Mouse (Mus musculus): ENCODE data around the gene Avpi1. TPM values are rescaled to one million over a fixed set of nuclear protein-coding genes. Genes with fewer than 3 reads are reported as not detected.

Gene Avpi1
- polyA plus RNA-seq, 1 experiment, result 8.4 TPM

DNA sequence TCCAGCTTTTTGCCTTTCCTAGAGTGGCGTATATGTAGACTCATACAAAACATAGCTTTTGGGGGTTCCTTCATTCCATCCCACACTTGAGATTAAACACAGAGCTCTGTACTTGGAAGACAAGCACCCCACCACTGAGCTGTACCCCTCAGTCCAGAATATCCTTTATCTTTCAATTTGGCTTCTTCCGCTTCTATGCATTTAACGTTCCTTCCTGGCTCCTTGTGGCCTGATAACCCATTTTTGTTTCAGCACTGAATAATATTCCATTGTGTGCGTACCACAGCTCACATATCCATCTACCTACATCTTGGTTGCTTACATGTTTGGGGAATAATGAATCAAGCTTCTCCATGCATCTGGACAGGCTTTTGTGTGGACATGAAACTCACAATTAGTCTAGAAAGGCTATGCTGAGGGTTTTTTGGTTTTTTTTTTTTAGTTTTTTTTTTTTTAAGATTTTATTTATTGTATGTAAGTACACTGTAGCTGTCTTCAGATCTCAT, 8.4 kb upstream of the Avpi1 start:
- no peaks in the 10 kb centered on the region for H3K27me3 ChIP-seq (ENCODE audit: control insufficient read depth, insufficient read depth, low read length)
- no peaks in the 10 kb centered on the region for H3K4me1 ChIP-seq (ENCODE audit: control insufficient read depth, insufficient read depth, low read length)
- no peak overlapping the region for H3K4me3 ChIP-seq (ENCODE audit: control insufficient read depth, low read depth, low read length)
- no peak for TF ChIP-seq POLR2A (IDR thresholded peaks at IDR 0.05; ENCODE audit: control insufficient read depth, low read depth, low read length)
- TF ChIP-seq CTCF (IDR thresholded peaks at IDR 0.05; ENCODE audit: control insufficient read depth, insufficient read depth, insufficient replicate concordance, low read depth, low read length), result no peak
- H3K27ac ChIP-seq (ENCODE audit: control insufficient read depth, insufficient read depth, low read depth, low read length), result no peak overlapping the region
- H3K36me3 ChIP-seq (ENCODE audit: control insufficient read depth, insufficient read depth, low read length), result no peaks in the 10 kb centered on the region

DNA sequence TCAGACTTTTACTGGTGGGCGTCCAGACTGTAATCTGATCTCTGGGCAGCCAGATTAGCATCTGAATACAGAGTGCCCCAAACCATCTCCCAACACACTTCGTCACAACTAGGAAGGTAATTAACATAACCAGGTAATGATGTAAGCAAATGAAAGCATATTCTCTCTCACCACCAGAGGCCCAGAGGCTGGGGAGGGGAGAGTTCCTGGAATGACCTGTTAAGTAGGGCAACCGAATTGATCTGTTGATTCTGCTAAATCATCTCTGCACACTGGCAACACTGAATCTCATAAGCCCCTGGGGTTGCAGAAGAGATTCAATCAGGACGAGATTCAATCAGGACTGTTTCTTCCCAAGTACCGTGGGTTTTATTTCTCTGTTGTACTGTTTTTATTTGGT, 7.3 kb upstream of the Avpi1 start:
- no peaks in the 10 kb centered on the region for H3K36me3 ChIP-seq (ENCODE audit: control insufficient read depth, insufficient read depth, low read length)
- no peak for TF ChIP-seq POLR2A (IDR thresholded peaks at IDR 0.05; ENCODE audit: control insufficient read depth, low read depth, low read length)
- TF ChIP-seq CTCF (IDR thresholded peaks at IDR 0.05; ENCODE audit: control insufficient read depth, insufficient read depth, insufficient replicate concordance, low read depth, low read length), result no peak
- H3K27me3 ChIP-seq (ENCODE audit: control insufficient read depth, insufficient read depth, low read length), result no peaks in the 10 kb centered on the region
- H3K4me3 ChIP-seq (ENCODE audit: control insufficient read depth, low read depth, low read length), result no peak overlapping the region
- H3K4me1 ChIP-seq (ENCODE audit: control insufficient read depth, insufficient read depth, low read length), result no peaks in the 10 kb centered on the region
- H3K27ac ChIP-seq (ENCODE audit: control insufficient read depth, insufficient read depth, low read depth, low read length), result no peak overlapping the region

DNA sequence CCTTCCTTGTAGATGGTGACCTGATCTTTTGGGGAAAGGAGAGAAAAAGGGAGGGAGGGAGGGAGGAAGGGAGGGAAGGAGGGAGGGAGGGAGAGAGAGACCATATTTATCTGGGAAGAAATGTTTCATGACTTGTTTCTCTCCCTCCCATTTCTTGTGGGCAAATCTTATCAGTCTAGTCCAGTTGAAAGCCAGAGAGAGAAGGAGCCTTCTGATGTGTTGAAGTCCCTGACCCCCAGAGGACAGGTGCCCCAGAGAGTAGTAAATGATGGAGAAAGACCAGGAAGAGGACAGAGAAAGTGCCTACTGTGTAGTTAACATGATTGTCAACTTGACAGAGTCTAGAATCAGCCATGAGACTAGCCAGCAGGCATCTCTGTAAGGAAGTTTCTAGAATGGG, 6.2 kb upstream of the Avpi1 start:
- TF ChIP-seq POLR2A (IDR thresholded peaks at IDR 0.05; ENCODE audit: control insufficient read depth, low read depth, low read length), result no peak
- TF ChIP-seq CTCF (IDR thresholded peaks at IDR 0.05; ENCODE audit: control insufficient read depth, insufficient read depth, insufficient replicate concordance, low read depth, low read length), result no peak
- H3K27ac ChIP-seq (ENCODE audit: control insufficient read depth, insufficient read depth, low read depth, low read length), result no peak overlapping the region
- no peaks in the 10 kb centered on the region for H3K27me3 ChIP-seq (ENCODE audit: control insufficient read depth, insufficient read depth, low read length)
- H3K4me3 ChIP-seq (ENCODE audit: control insufficient read depth, low read depth, low read length), result no peak overlapping the region
- no peaks in the 10 kb centered on the region for H3K36me3 ChIP-seq (ENCODE audit: control insufficient read depth, insufficient read depth, low read length)
- H3K4me1 ChIP-seq (ENCODE audit: control insufficient read depth, insufficient read depth, low read length), result no peaks in the 10 kb centered on the region

DNA sequence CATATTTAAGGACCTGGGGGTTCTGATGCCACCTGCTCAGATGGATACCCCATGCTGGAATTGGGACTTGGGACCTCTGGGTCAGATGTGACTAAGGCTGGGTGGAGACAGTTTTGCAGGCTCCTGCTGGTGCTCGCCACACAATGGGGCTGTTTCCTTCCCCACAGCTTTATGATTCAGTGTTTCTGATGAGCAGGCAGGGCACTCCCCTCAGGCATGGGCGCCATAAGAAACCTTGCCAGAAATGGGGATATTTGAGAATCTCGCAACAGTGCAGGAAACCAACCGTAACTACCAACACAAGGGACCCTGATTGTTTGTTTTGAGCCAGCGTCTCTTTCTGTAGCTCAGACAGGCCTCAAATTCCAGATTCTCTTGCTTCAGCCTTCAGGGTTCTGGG, 2.2 kb upstream of the Avpi1 start:
- H3K27ac ChIP-seq (ENCODE audit: control insufficient read depth, insufficient read depth, low read depth, low read length), result no peak overlapping the region
- H3K4me1 ChIP-seq (ENCODE audit: control insufficient read depth, insufficient read depth, low read length), result peaks cover 10% of the 10 kb centered on the region
- H3K36me3 ChIP-seq (ENCODE audit: control insufficient read depth, insufficient read depth, low read length), result no peaks in the 10 kb centered on the region
- no peak overlapping the region for H3K4me3 ChIP-seq (ENCODE audit: control insufficient read depth, low read depth, low read length)
- TF ChIP-seq CTCF (IDR thresholded peaks at IDR 0.05; ENCODE audit: control insufficient read depth, insufficient read depth, insufficient replicate concordance, low read depth, low read length) (no peak), POLR2A (IDR thresholded peaks at IDR 0.05; ENCODE audit: control insufficient read depth, low read depth, low read length) (no peak)
- no peaks in the 10 kb centered on the region for H3K27me3 ChIP-seq (ENCODE audit: control insufficient read depth, insufficient read depth, low read length)

DNA sequence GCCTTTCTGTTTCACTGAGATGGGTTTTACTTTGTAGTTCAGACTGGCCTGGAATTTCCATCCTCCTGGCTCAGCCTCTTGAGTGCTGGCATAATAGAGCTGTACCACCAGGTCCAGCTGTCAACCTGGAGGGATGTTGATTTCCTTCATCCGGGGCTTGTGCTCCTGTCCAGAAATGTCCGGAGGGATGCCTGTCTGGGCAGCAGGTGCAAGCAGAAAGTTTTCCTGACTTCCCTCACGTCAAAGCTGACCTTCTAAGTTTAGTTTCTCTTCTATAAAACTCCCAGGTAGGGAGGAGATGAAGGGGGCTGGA, 1.4 kb upstream of the Avpi1 start:
- Histone ChIP-seq H3K27ac (ENCODE audit: control insufficient read depth, insufficient read depth, low read depth, low read length) (no peak overlapping the region), H3K4me3 (ENCODE audit: control insufficient read depth, low read depth, low read length) (no peak overlapping the region)
- TF ChIP-seq POLR2A (IDR thresholded peaks at IDR 0.05; ENCODE audit: control insufficient read depth, low read depth, low read length), result no peak
- no peak for TF ChIP-seq CTCF (IDR thresholded peaks at IDR 0.05; ENCODE audit: control insufficient read depth, insufficient read depth, insufficient replicate concordance, low read depth, low read length)

DNA sequence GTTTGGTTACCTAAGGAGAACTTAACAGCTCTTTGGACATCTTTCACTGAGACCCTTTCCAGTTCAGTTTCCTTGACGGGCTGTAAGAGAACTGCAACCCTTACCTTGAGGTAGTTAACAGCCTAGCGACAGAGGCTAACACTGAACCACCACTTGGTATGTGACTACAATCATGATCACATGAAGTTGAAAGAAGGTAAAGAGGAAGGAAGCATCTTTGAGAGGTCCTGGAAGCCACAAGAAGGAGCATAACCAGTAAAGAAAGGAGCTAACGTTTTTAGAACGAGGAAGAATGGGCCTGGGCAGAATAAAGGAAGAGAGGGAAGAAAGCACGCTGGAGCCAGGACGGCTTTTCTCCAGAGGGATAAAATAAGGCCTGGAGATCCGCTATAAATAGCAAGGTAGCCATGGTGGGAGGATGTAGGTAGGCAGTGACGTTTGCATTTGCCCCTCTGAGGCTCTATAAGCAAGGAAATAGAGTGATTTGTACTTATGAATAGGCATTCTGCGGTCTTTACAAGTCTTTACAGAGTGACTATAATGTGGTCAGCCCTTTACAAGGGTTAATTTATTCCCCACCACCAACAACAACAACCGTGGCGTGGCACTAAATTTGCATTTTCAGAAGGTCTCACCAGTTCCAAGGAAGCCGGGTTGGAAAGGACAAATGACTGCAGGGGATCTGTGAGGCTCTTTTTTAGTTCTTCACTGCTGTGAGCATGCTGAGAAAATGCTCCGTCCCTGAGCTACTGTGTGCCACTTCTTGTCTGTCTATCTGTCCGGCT, 842 bp upstream of the Avpi1 start:
- no peaks in the 10 kb centered on the region for H3K27me3 ChIP-seq (ENCODE audit: control insufficient read depth, insufficient read depth, low read length)
- H3K4me1 ChIP-seq (ENCODE audit: control insufficient read depth, insufficient read depth, low read length), result peaks cover 10% of the 10 kb centered on the region
- TF ChIP-seq CTCF (IDR thresholded peaks at IDR 0.05; ENCODE audit: control insufficient read depth, insufficient read depth, insufficient replicate concordance, low read depth, low read length), result no peak
- no peak for TF ChIP-seq POLR2A (IDR thresholded peaks at IDR 0.05; ENCODE audit: control insufficient read depth, low read depth, low read length)
- peak overlapping the region; percentile 3; the same call in 1 of the 2 replicates for H3K27ac ChIP-seq (ENCODE audit: control insufficient read depth, insufficient read depth, low read depth, low read length)
- no peaks in the 10 kb centered on the region for H3K36me3 ChIP-seq (ENCODE audit: control insufficient read depth, insufficient read depth, low read length)
- peak overlapping the region; percentile 90 for H3K4me3 ChIP-seq (ENCODE audit: control insufficient read depth, low read depth, low read length)

More for the DNA sequence above, 1.4 kb upstream of the Avpi1 start:
- Histone ChIP-seq H3K36me3 (ENCODE audit: control insufficient read depth, insufficient read depth, low read length) (no peaks in the 10 kb centered on the region), H3K4me1 (ENCODE audit: control insufficient read depth, insufficient read depth, low read length) (peaks cover 10% of the 10 kb centered on the region), H3K27me3 (ENCODE audit: control insufficient read depth, insufficient read depth, low read length) (no peaks in the 10 kb centered on the region)

DNA sequence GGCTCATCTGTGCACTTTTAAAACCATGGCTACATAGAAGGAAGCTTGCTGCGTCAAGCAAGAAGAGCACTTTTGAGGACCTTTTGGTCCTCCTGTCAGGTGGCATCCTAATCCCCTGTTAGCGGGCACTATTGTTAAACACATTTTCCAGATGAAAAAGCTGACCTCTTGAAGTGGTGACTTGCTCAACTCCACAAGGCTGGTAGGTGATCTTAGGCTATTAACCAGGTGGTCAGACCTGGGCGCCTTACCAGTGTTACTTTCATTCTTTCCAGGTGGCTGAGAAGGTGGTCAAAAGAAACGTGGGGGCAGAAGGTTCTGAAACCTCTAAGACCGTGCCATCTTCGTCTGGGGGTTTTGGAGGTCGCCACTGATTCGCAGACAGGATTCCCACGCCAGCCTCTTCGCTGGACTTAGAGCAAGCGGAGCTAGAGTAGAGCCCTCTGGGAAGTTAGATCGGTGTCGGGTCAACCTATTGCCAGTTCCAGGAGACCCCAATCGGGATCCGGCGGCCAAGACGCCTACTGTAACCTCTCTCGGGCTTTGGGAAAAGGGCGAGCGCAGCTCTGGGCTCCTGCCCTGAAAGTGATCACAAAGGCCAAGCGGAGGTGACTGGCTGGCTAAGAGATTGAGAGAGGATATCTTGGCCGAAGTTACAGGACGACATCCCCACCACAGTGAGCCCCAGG, 663 bp downstream of the Avpi1 start:
- Histone ChIP-seq H3K4me3 (ENCODE audit: control insufficient read depth, low read depth, low read length) (peak overlapping the region; percentile 90), H3K27ac (ENCODE audit: control insufficient read depth, insufficient read depth, low read depth, low read length) (peak overlapping the region; percentile 82), H3K36me3 (ENCODE audit: control insufficient read depth, insufficient read depth, low read length) (no peaks in the 10 kb centered on the region), H3K27me3 (ENCODE audit: control insufficient read depth, insufficient read depth, low read length) (no peaks in the 10 kb centered on the region), H3K4me1 (ENCODE audit: control insufficient read depth, insufficient read depth, low read length) (peaks cover 10% of the 10 kb centered on the region)
- TF ChIP-seq CTCF (IDR thresholded peaks at IDR 0.05; ENCODE audit: control insufficient read depth, insufficient read depth, insufficient replicate concordance, low read depth, low read length), result no peak
- TF ChIP-seq POLR2A (IDR thresholded peaks at IDR 0.05; ENCODE audit: control insufficient read depth, low read depth, low read length), result no peak
